Mouse (Mus musculus) liver, embryonic 14.5 days (tissue): ENCODE results near the gene Desi1.

Source experiments
- CTCF ChIP-seq: IDR thresholded peaks from 2 replicates; pipeline ENCODE4 v1.5.1; 2016; ENCODE audit warnings: antibody characterized with exemption, low read depth, control low read depth
- EP300 ChIP-seq: IDR thresholded peaks from 2 replicates; pipeline ENCODE4 v1.6.1; 2016; ENCODE audit warnings: antibody characterized with exemption, low read depth

DNA sequence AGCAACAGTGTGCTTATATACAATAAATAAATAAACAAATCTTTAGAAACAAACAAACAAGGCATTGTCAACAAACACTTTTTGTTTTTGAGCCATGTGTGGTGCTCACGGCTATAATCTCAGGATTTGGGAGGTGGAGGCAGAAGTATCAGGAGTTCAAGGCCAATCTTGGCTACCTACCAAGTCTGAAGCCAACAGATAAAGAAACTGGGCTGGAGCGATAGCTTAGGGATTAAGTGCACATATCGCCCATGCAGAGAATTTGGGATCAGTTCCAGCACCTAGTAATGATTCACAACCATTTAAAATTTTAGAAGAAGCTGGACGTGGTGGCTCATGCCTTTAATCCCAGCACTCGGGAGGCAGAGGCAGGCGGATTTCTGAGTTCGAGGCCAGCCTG, 39.8 kb upstream of the Desi1 start:
- TF ChIP-seq CTCF: no peak
- TF ChIP-seq EP300: no peak
